Mouse (Mus musculus) embryonic facial prominence, embryonic 12.5 days (tissue): ENCODE data around the gene Bdkrb2. TPM values are rescaled to one million over a fixed set of nuclear protein-coding genes. Genes with fewer than 3 reads are reported as not detected.

Source experiments
- ATAC-seq: fragments of 200-750 bp; cut with Nextera tagmentation; 2 replicates; pipeline ENCODE4 v1.8.0; 2017; ENCODE audit not compliant: insufficient number of reproducible peaks, insufficient read depth, low FRiP score, low TSS enrichment
- H3K27ac ChIP-seq: fragments of 300-500 bp; sonication (generic); 2 replicates; pipeline ENCODE4 v1.5.1; 2016; ENCODE audit warnings: mild to moderate bottlenecking
- H3K27me3 ChIP-seq: fragments of 300-500 bp; sonication (generic); 2 replicates; pipeline ENCODE4 v1.6.1; 2016; ENCODE audit warnings: mild to moderate bottlenecking, moderate library complexity
- H3K36me3 ChIP-seq: fragments of 300-500 bp; sonication (generic); 2 replicates; pipeline ENCODE4 v1.6.1; 2016; ENCODE audit warnings: mild to moderate bottlenecking
- H3K4me1 ChIP-seq: fragments of 300-500 bp; sonication (generic); 2 replicates; pipeline ENCODE4 v1.6.1; 2016
- H3K4me2 ChIP-seq: fragments of 300-500 bp; sonication (generic); replicated peaks from 2 replicates; pipeline ENCODE4 v1.6.1; 2016; ENCODE audit warnings: mild to moderate bottlenecking, moderate library complexity
- H3K4me3 ChIP-seq: fragments of 300-500 bp; sonication (generic); 2 replicates; pipeline ENCODE4 v1.5.1; 2016; ENCODE audit warnings: mild to moderate bottlenecking
- H3K9ac ChIP-seq: fragments of 300-500 bp; sonication (generic); 2 replicates; pipeline ENCODE4 v1.6.1; 2016; ENCODE audit warnings: mild to moderate bottlenecking, moderate library complexity
- H3K9me3 ChIP-seq: fragments of 300-500 bp; sonication (generic); 2 replicates; pipeline ENCODE4 v1.6.1; 2016; ENCODE audit warnings: mild to moderate bottlenecking, moderate library complexity
- WGBS: fragments of 180-500 bp; shearing (Covaris S2); methylation state at CpG from one replicate; pipeline ENCODE4 v1.1.7; 2016; 5-methylcytosine and 5-hydroxymethylcytosine counted together
- polyA plus RNA-seq: library from polyadenylated mRNA; unstranded; fragments of >200 nt; fragmentation: Nextera tagmentation; extraction: Ambion mirVana; gene quantifications from 2 replicates; pipeline ENCODE4 v1.2.1, GENCODE M21; 2016

Gene Bdkrb2
- polyA plus RNA-seq, 1 experiment from 2014 or later = 1.1 TPM

GRCm38 (mm10) chr12:105625798-105626197 is 62.8 kb downstream of the Bdkrb2 start:
- H3K9ac ChIP-seq = no peak overlapping the region
- no peak overlapping the region for H3K27ac ChIP-seq
- no peak overlapping the region for H3K4me2 ChIP-seq
- no peak for ATAC-seq
- H3K4me3 ChIP-seq = no peak overlapping the region
- no peaks in the 10 kb centered on the region for H3K4me1 ChIP-seq
- H3K36me3 ChIP-seq = peaks cover 60% of the 10 kb centered on the region
- H3K9me3 ChIP-seq = no peaks in the 10 kb centered on the region
- no peaks in the 10 kb centered on the region for H3K27me3 ChIP-seq
- 55% methylated on average over 7 of the region's 7 CpGs for WGBS

- Histone ChIP-seq H3K9me3 (no peaks in the 10 kb centered on the region), H3K27ac (no peak overlapping the region), H3K4me1 (no peaks in the 10 kb centered on the region), H3K9ac (no peak overlapping the region), H3K4me3 (no peak overlapping the region), H3K36me3 (peaks cover 65% of the 10 kb centered on the region), H3K4me2 (no peak overlapping the region), H3K27me3 (no peaks in the 10 kb centered on the region)
- ATAC-seq = no peak
- 93% methylated on average over 13 of the region's 13 CpGs for WGBS
Observed at GRCm38 (mm10) chr12:105634374-105635067, 71.5 kb downstream of the Bdkrb2 start.

- Histone ChIP-seq H3K9ac (no peak overlapping the region), H3K4me1 (no peaks in the 10 kb centered on the region), H3K27ac (no peak overlapping the region), H3K36me3 (peaks cover 84% of the 10 kb centered on the region), H3K4me2 (no peak overlapping the region), H3K9me3 (no peaks in the 10 kb centered on the region), H3K27me3 (no peaks in the 10 kb centered on the region), H3K4me3 (no peak overlapping the region)
- 89% methylated on average over 9 of the region's 9 CpGs for WGBS
- ATAC-seq = no peak
Observed at GRCm38 (mm10) chr12:105636551-105636950, 73.5 kb downstream of the Bdkrb2 start.

- H3K27ac ChIP-seq = no peak overlapping the region
- WGBS = 82% methylated on average over 4 of the region's 4 CpGs
Observed at GRCm38 (mm10) chr12:105637554-105637953, 74.5 kb downstream of the Bdkrb2 start.

GRCm38 (mm10) chr12:105642770-105643321 is 79.8 kb downstream of the Bdkrb2 start:
- no peak overlapping the region for H3K27ac ChIP-seq
- peaks cover 92% of the 10 kb centered on the region for H3K36me3 ChIP-seq
- 93% methylated on average over 11 of the region's 11 CpGs for WGBS
- ATAC-seq = no peak
- H3K9me3 ChIP-seq = no peaks in the 10 kb centered on the region
- no peak overlapping the region for H3K4me2 ChIP-seq
- H3K27me3 ChIP-seq = no peaks in the 10 kb centered on the region
- no peak overlapping the region for H3K9ac ChIP-seq
- H3K4me3 ChIP-seq = no peak overlapping the region
- no peaks in the 10 kb centered on the region for H3K4me1 ChIP-seq

More at GRCm38 (mm10) chr12:105637554-105637953, 74.5 kb downstream of the Bdkrb2 start:
- H3K27me3 ChIP-seq = no peaks in the 10 kb centered on the region
- H3K4me2 ChIP-seq = no peak overlapping the region
- no peak for ATAC-seq
- H3K36me3 ChIP-seq = peaks cover 88% of the 10 kb centered on the region
- H3K9me3 ChIP-seq = no peaks in the 10 kb centered on the region
- no peaks in the 10 kb centered on the region for H3K4me1 ChIP-seq
- H3K4me3 ChIP-seq = no peak overlapping the region
- no peak overlapping the region for H3K9ac ChIP-seq

Other genes with a start within 250 kb of the Bdkrb2 start
- 0.54 and 0.76 TPM in 2 replicates for gene Tunar, start 229.4 kb upstream of the Bdkrb2 start, polyA plus RNA-seq
- gene D430019H16Rik, start 109.4 kb upstream of the Bdkrb2 start, polyA plus RNA-seq = 3.6 and 3.9 TPM in 2 replicates
- not detected in 2 replicates for gene Bdkrb1, start 39.9 kb downstream of the Bdkrb2 start, polyA plus RNA-seq
- 35.9 and 36.5 TPM in 2 replicates for gene Gskip, start 121.6 kb downstream of the Bdkrb2 start, polyA plus RNA-seq
- 15.1 TPM in 2 replicates for gene Atg2b, start 122.0 kb downstream of the Bdkrb2 start, polyA plus RNA-seq
- 0.22 and 0.28 TPM in 2 replicates for gene Ak7, start 142.8 kb downstream of the Bdkrb2 start, polyA plus RNA-seq
- gene Papola, start 221.5 kb downstream of the Bdkrb2 start, polyA plus RNA-seq = 265 and 284 TPM in 2 replicates